Mouse (Mus musculus): ENCODE data around the gene Kif18a. TPM values are rescaled to one million over a fixed set of nuclear protein-coding genes. Genes with fewer than 3 reads are reported as not detected.

Gene Kif18a
- polyA plus RNA-seq, 1 experiment from 2014 or later: 21.0 TPM

DNA sequence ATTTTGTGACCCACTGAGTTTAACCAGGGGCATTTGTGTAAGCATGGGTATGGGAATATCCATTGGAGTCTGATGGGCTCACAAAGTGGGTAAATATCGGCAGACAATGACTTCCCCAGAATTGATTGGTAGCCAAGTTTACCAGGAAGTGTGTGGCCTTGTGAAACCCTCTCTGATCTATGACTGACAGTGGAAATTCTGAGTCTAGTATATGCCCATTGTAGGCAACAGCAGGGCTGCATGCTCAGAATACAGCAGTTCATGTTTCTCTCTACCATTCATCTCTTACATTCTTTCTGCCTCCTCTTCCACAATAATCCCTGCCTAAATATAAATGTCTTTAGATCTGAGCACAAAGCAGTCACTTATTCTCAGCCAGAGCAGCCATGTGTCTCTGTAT, 103.5 kb downstream of the Kif18a start:
- no peak overlapping the region for H3K4me3 ChIP-seq
- H3K9me3 ChIP-seq: no peaks in the 10 kb centered on the region
- no peak overlapping the region for H3K9ac ChIP-seq
- no peaks in the 10 kb centered on the region for H3K36me3 ChIP-seq
- H3K4me2 ChIP-seq: no peak overlapping the region
- ATAC-seq (ENCODE audit: insufficient number of reproducible peaks, insufficient read depth, low FRiP score, low TSS enrichment, low read depth): no peak
- no peaks in the 10 kb centered on the region for H3K4me1 ChIP-seq
- H3K27ac ChIP-seq: no peak overlapping the region
- no peaks in the 10 kb centered on the region for H3K27me3 ChIP-seq
- WGBS: 77% methylated on average over 1 of the region's 1 CpGs

DNA sequence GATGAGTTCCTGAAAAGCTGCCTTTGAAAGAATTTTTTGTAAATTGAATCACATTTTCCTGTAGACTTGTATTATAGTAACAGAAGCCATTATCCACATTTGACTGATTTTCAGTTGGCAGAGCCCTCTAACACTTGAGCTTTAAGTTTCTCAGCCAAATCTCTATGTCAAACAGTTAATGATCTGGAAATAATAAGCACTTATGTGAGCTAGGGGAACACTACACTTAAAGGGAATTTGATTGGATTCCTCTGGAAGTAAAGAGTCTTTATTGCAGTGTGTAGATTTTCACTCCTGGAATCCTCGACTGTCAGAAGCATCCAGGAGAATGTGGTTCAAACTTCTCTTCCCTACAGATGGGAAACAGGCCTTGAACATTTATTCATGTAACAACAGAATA, 105.7 kb downstream of the Kif18a start:
- no peak for ATAC-seq (ENCODE audit: insufficient number of reproducible peaks, insufficient read depth, low FRiP score, low TSS enrichment, low read depth)
- WGBS: 28% methylated on average over 1 of the region's 1 CpGs
- no peaks in the 10 kb centered on the region for H3K9me3 ChIP-seq
- H3K4me3 ChIP-seq: no peak overlapping the region
- no peak overlapping the region for H3K9ac ChIP-seq
- H3K27me3 ChIP-seq: no peaks in the 10 kb centered on the region
- no peak overlapping the region for H3K4me2 ChIP-seq
- no peaks in the 10 kb centered on the region for H3K4me1 ChIP-seq
- no peaks in the 10 kb centered on the region for H3K36me3 ChIP-seq
- no peak overlapping the region for H3K27ac ChIP-seq

DNA sequence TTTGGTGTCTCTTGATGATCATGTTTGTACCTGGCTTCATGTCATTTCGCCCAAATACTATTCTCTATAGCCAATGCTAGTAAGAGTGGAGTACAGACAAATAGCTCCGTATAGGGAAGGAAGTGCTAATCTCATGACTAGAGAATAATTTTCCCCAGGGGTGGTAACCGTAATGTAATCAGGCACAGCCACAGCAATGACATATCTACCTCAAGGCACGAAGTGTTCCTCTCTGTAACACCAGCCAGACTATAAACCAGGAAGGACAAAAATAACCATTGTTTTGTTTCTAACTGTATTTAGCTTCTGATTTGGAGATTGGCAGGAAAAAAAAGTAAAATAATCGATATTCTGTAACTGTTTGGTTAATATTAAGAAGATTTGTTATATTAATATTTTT, 108.2 kb downstream of the Kif18a start:
- 65% methylated on average over 5 of the region's 5 CpGs for WGBS
- no peak overlapping the region for H3K4me3 ChIP-seq
- H3K4me1 ChIP-seq: no peaks in the 10 kb centered on the region
- H3K9ac ChIP-seq: no peak overlapping the region
- H3K9me3 ChIP-seq: no peaks in the 10 kb centered on the region
- H3K36me3 ChIP-seq: no peaks in the 10 kb centered on the region
- no peak overlapping the region for H3K4me2 ChIP-seq
- ATAC-seq (ENCODE audit: insufficient number of reproducible peaks, insufficient read depth, low FRiP score, low TSS enrichment, low read depth): no peak
- H3K27ac ChIP-seq: no peak overlapping the region
- H3K27me3 ChIP-seq: no peaks in the 10 kb centered on the region

DNA sequence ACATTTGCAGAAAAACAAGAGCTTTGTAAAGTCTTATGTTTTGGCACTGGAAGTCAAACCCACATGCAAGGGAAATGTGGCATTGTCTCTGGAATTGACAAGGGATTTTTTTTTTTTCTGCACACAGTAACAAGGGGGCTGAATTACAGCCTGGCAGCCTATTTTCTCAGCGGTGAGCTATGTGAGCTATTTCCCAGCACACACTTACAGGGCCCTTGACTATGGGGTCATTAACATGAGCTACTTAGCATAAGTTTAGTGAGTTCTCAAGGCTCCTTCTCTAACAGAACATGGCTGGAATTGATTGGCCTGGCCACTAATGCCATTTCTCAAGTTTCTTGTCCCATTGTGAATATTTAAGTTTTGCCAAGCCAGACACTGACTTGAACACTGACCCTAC, 109.4 kb downstream of the Kif18a start:
- Histone ChIP-seq H3K4me3 (no peak overlapping the region), H3K9me3 (no peaks in the 10 kb centered on the region), H3K27ac (no peak overlapping the region), H3K27me3 (no peaks in the 10 kb centered on the region), H3K9ac (no peak overlapping the region), H3K4me2 (no peak overlapping the region), H3K36me3 (no peaks in the 10 kb centered on the region), H3K4me1 (no peaks in the 10 kb centered on the region)
- no peak for ATAC-seq (ENCODE audit: insufficient number of reproducible peaks, insufficient read depth, low FRiP score, low TSS enrichment, low read depth)
- 28% methylated on average over 1 of the region's 1 CpGs for WGBS

Other genes with a start within 250 kb of the Kif18a start
- 11.6 and 15.0 TPM in 2 replicates for gene Mettl15, start within 50 bp of the Kif18a start, polyA plus RNA-seq (2015; fragmentation: Nextera tagmentation; extraction: Ambion mirVana)